Mouse (Mus musculus) heart, embryonic 11.5 days (tissue): Measurements from ENCODE around the gene Chaf1b. TPM values are rescaled to one million over a fixed set of nuclear protein-coding genes. Genes with fewer than 3 reads are reported as not detected.
A peak's percentile ranks its signal among the peaks of the same experiment; 100 is the strongest.

ENCODE experiments used
- ATAC-seq: fragments of 200-750 bp; cut with Nextera tagmentation; replicated peaks from 2 replicates; pipeline ENCODE4 v1.8.0; 2017; ENCODE audit warnings: moderate library complexity; ENCODE audit not compliant: insufficient number of reproducible peaks, low FRiP score, low TSS enrichment
- H3K27ac ChIP-seq: fragments of 300-500 bp; sonication (generic); 2 replicates; pipeline ENCODE4 v1.5.1; 2014; ENCODE audit warnings: mild to moderate bottlenecking, low read depth, low read length
- H3K27me3 ChIP-seq: fragments of 300-500 bp; sonication (generic); 2 replicates; pipeline ENCODE4 v1.6.1; 2014; ENCODE audit warnings: mild to moderate bottlenecking, low read length, mixed read lengths; ENCODE audit not compliant: control insufficient read depth, insufficient read depth
- H3K36me3 ChIP-seq: fragments of 300-500 bp; sonication (generic); 2 replicates; pipeline ENCODE4 v1.6.1; 2014; ENCODE audit warnings: mild to moderate bottlenecking, low read length, moderate library complexity, mixed read lengths; ENCODE audit not compliant: control insufficient read depth, insufficient read depth
- H3K4me1 ChIP-seq: fragments of 300-500 bp; sonication (generic); 2 replicates; pipeline ENCODE4 v1.6.1; 2014; ENCODE audit warnings: low read length; ENCODE audit not compliant: control insufficient read depth, insufficient read depth
- H3K4me2 ChIP-seq: fragments of 300-500 bp; sonication (generic); 2 replicates; pipeline ENCODE4 v1.6.1; 2014; ENCODE audit warnings: mild to moderate bottlenecking, moderate library complexity
- H3K4me3 ChIP-seq: fragments of 300-500 bp; sonication (generic); 2 replicates; pipeline ENCODE4 v1.5.1; 2014; ENCODE audit warnings: low read depth, low read length
- H3K9ac ChIP-seq: fragments of 300-500 bp; sonication (generic); 2 replicates; pipeline ENCODE4 v1.6.1; 2014; ENCODE audit warnings: mild to moderate bottlenecking, low read depth, low read length, moderate library complexity
- H3K9me3 ChIP-seq: fragments of 300-500 bp; sonication (generic); replicated peaks from 2 replicates; pipeline ENCODE4 v1.6.1; 2016; ENCODE audit warnings: low read length; ENCODE audit not compliant: control insufficient read depth
- whole genome bisulfite sequencing: fragments of 180-500 bp; shearing (Covaris S2); extraction: QIAGEN DNeasy Blood & Tissue Kit; methylation state at CpG from one replicate; pipeline ENCODE4 v1.1.7; 2014; ENCODE audit not compliant: insufficient replicate concordance; 5-methylcytosine and 5-hydroxymethylcytosine counted together
- polyA plus RNA-seq: library from polyadenylated mRNA; unstranded; fragments of >200 nt; fragmentation: Nextera tagmentation; extraction: Ambion mirVana; gene quantifications from 2 replicates; pipeline ENCODE4 v1.2.1, GENCODE M21; 2014

Gene Chaf1b
- polyA plus RNA-seq, 1 experiment from 2014 or later = 62.3 TPM

DNA sequence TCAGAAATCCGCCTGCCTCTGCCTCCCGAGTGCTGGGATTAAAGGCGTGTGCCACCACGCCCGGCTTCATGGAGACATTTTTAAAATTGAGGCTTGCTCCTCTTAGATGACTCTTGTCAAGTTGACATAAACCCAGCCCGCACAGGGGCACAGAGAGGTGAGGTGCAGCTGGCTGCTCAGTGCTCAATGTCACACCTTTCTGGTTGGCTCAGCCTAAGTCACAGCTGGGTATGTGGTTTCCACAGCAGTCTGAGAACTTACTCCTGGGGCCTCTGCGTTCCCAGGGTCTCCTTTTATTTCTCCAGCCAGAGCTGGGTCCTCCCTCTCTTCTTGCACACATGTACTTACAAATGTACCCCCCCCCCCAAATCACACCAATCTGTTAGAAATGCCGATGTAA is 24.5 kb downstream of the Chaf1b start:
- Histone ChIP-seq H3K27me3 (no peaks in the 10 kb centered on the region), H3K27ac (no peak overlapping the region), H3K4me3 (no peak overlapping the region), H3K9me3 (no peaks in the 10 kb centered on the region), H3K36me3 (peaks cover 4% of the 10 kb centered on the region; the same call in 1 of the 2 replicates), H3K4me2 (no peak overlapping the region), H3K4me1 (no peaks in the 10 kb centered on the region), H3K9ac (no peak overlapping the region)
- WGBS = 81% methylated on average over 8 of the region's 8 CpGs
- ATAC-seq = no peak

DNA sequence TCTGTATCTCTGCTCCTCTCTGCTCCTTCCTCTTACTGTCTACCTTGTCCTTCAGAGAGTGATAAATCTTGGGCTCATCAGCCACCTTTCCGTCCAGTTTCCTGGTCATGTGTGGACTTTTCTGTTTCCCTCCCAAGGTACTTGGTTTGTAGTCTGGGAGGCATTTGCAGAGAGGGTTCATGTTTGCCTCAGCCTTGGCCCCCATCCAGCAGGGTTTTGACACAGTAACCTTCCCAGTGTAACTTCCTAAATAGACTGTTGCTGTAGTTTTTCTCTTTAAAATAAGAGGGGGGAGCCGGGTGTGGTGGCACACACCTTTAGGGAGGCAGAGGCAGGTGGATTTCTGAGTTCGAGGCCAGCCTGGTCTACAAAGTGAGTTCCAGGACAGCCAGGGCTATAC is 26.2 kb downstream of the Chaf1b start:
- ATAC-seq = no peak
- no peak overlapping the region for H3K4me3 ChIP-seq
- no peak overlapping the region for H3K27ac ChIP-seq
- 76% methylated on average over 3 of the region's 3 CpGs for WGBS
- H3K36me3 ChIP-seq = peaks cover 4% of the 10 kb centered on the region; the same call in 1 of the 2 replicates
- no peak overlapping the region for H3K9ac ChIP-seq
- no peaks in the 10 kb centered on the region for H3K9me3 ChIP-seq
- no peaks in the 10 kb centered on the region for H3K27me3 ChIP-seq
- no peak overlapping the region for H3K4me2 ChIP-seq
- H3K4me1 ChIP-seq = no peaks in the 10 kb centered on the region

- Histone ChIP-seq H3K9ac (no peak overlapping the region), H3K4me3 (no peak overlapping the region), H3K4me1 (no peaks in the 10 kb centered on the region), H3K27me3 (no peaks in the 10 kb centered on the region), H3K36me3 (peaks cover 4% of the 10 kb centered on the region; the same call in 1 of the 2 replicates), H3K9me3 (no peaks in the 10 kb centered on the region), H3K27ac (no peak overlapping the region), H3K4me2 (no peak overlapping the region)
- ATAC-seq = no peak
- WGBS = 56% methylated on average over 28 of the region's 28 CpGs
Measured at GRCm38 (mm10) chr16:93910735-93911665, 27.3 kb downstream of the Chaf1b start.

GRCm38 (mm10) chr16:93912158-93912557 is 28.5 kb downstream of the Chaf1b start:
- no peak overlapping the region for H3K9ac ChIP-seq
- H3K27ac ChIP-seq = no peak overlapping the region
- no peak overlapping the region for H3K4me2 ChIP-seq
- H3K4me1 ChIP-seq = no peaks in the 10 kb centered on the region
- H3K27me3 ChIP-seq = no peaks in the 10 kb centered on the region
- no peaks in the 10 kb centered on the region for H3K9me3 ChIP-seq
- no peak overlapping the region for H3K4me3 ChIP-seq
- no peak for ATAC-seq
- WGBS = 81% methylated on average over 5 of the region's 5 CpGs
- peaks cover 2% of the 10 kb centered on the region; the same call in 1 of the 2 replicates for H3K36me3 ChIP-seq

- Histone ChIP-seq H3K9me3 (no peaks in the 10 kb centered on the region), H3K27me3 (no peaks in the 10 kb centered on the region), H3K9ac (no peak overlapping the region), H3K27ac (no peak overlapping the region), H3K4me2 (no peak overlapping the region), H3K4me1 (no peaks in the 10 kb centered on the region), H3K4me3 (no peak overlapping the region), H3K36me3 (no peaks in the 10 kb centered on the region)
- WGBS = 57% methylated on average over 3 of the region's 3 CpGs
- ATAC-seq = no peak
Measured at GRCm38 (mm10) chr16:93912808-93913207, 29.1 kb downstream of the Chaf1b start.

DNA sequence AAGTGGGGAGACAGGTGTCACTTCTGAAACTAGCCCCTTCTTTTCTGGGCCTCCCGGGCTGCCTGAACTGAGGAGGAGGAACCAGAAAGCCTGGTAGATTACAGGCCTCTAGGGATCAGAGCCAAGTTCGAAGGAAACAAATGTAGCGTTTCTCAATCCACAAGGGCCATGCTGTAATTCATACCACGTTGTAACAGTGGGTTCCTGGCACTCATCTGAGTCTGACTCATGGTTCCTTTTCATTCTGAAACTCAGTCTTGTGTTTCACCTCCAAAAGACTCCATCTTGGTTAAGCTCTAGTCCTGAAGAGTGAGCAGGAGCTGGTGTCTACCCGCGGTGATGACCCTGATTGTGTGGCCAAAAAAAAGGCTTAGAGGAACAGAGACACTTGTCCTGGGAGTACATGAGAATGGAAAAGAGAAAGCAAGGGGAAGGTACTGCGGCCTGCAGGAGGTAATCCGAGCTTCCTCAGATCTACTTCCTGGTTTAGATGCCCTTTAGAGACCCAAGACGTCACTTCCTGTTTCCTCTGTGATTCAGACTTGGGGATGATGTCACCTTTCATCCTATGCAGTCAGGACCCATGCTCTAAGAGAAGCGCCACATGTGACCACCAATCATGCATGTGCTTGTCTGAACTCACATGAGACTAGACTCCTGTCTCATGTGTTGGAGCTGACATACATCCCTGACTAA is 30.3 kb downstream of the Chaf1b start:
- ATAC-seq = no peak
- Histone ChIP-seq H3K4me2 (no peak overlapping the region), H3K9me3 (no peaks in the 10 kb centered on the region), H3K36me3 (no peaks in the 10 kb centered on the region), H3K27ac (no peak overlapping the region), H3K4me1 (no peaks in the 10 kb centered on the region; the same call in 1 of the 2 replicates), H3K27me3 (no peaks in the 10 kb centered on the region), H3K9ac (no peak overlapping the region), H3K4me3 (no peak overlapping the region)
- 67% methylated on average over 10 of the region's 10 CpGs for WGBS

GRCm38 (mm10) chr16:93915338-93915849 is 31.7 kb downstream of the Chaf1b start:
- Histone ChIP-seq H3K27me3 (no peaks in the 10 kb centered on the region), H3K4me3 (no peak overlapping the region), H3K36me3 (no peaks in the 10 kb centered on the region), H3K27ac (no peak overlapping the region), H3K9me3 (no peaks in the 10 kb centered on the region), H3K4me2 (no peak overlapping the region), H3K4me1 (no peaks in the 10 kb centered on the region; the same call in 1 of the 2 replicates), H3K9ac (no peak overlapping the region)
- WGBS = 39% methylated on average over 7 of the region's 10 CpGs
- no peak for ATAC-seq

DNA sequence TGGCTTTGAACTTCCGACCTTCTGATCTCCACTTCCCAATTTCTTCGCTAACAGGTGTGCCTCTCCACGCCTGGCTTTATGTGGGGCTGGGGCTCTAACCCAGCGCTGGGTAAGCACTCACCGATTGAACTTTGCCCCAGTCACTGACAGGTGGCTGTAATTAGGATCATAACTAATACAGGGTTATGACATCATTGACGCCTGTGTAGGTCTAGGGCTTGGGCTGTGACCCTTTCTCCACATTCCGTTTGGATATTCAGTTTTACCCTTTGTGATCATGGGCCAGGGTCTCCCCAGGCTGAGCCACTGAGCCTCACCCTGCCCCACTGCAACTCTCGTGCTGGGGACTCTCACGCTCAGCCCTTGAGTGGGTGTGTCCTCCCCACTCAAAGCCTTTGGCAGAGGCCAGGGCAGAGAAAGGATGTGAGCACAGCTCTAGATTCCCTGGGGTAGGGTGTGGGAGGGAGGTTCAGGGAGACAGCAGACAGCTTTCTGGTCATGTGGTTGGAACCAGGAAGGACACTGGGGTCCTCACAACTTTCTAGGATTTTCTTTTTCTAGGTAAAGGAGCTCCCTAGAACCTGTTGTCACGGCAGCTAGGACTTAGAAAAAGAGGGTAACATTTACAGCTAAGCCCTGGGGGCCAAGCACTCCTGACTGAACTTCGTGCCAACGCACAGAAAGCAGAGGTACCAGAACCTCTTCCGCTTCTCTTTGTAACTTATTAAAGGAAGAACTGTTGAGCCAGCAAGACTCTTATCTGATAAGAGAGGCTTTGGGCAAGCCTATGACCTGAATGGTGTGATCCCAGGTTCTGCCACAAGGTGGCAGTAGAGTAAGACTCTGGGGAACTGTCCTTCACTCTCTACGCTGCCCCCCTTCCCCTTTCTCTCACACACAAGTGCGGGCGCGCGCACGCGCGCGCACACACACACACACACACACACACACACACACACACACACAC is 34.3 kb downstream of the Chaf1b start:
- 0 out of 2 replicates have a peak overlapping the region, but pooled peaks have one; percentile 11 for H3K4me2 ChIP-seq
- ATAC-seq = no peak
- H3K4me3 ChIP-seq = no peak overlapping the region
- no peak overlapping the region for H3K9ac ChIP-seq
- no peaks in the 10 kb centered on the region for H3K27me3 ChIP-seq
- H3K27ac ChIP-seq = no peak overlapping the region
- no peaks in the 10 kb centered on the region; the same call in none of the 2 replicates for H3K4me1 ChIP-seq
- WGBS = 37% methylated on average over 22 of the region's 22 CpGs
- H3K9me3 ChIP-seq = no peaks in the 10 kb centered on the region
- no peaks in the 10 kb centered on the region for H3K36me3 ChIP-seq
